Mouse (Mus musculus) G1E (cell line): ENCODE measurements around the gene Kcnip1.

Experiments used
- CTCF ChIP-seq: IDR thresholded peaks from 2 replicates; pipeline ENCODE4 v1.5.1; 2012; ENCODE audit warnings: low read depth, low read length, inconsistent platforms, mixed read lengths
- GATA1 ChIP-seq: IDR thresholded peaks from 2 replicates; pipeline ENCODE4 v1.6.1; 2012; ENCODE audit warnings: borderline replicate concordance, low read length, inconsistent platforms, mixed read lengths
- GATA2 ChIP-seq: IDR thresholded peaks from 2 replicates; pipeline ENCODE4 v1.6.1; 2012; ENCODE audit warnings: low read depth, low read length, inconsistent platforms, borderline replicate concordance
- POLR2AphosphoS5 ChIP-seq: IDR thresholded peaks from 2 replicates; pipeline ENCODE4 v1.6.1; 2012; ENCODE audit warnings: low read depth, low read length, inconsistent platforms; ENCODE audit not compliant: insufficient replicate concordance
- TAL1 ChIP-seq: conservative IDR thresholded peaks from 2 replicates; pipeline ENCODE4 v1.6.1; 2012; ENCODE audit warnings: low read depth, low read length, inconsistent platforms, mixed read lengths

DNA sequence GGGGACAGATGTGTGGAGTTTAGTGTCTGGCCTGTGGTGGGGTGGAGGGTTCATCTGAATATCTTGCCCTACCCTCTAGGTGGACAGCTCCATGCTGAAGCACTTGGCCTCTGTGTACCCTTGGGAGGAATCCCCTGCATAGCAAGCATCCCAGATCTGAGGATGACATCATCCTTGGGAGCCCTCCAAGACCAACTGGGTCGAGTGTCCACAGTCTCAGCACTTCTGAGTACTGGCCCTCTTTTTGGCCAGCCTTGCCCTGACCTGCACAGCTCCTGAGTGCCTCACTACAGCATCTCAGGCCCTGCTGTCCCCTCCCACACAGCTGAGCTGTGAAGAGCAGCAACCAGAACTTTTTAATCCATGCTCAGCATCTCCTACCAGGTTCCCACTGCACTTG lies 193.0 kb downstream of the Kcnip1 start:
- TF ChIP-seq TAL1: no peak
- no peak for TF ChIP-seq CTCF
- TF ChIP-seq GATA2: no peak
- TF ChIP-seq POLR2AphosphoS5: no peak
- TF ChIP-seq GATA1: no peak
